Mouse (Mus musculus) myocyte (in vitro differentiated cells): ENCODE measurements around the gene Sycp3. TPM values are rescaled to one million over a fixed set of nuclear protein-coding genes. Genes with fewer than 3 reads are reported as not detected.
A peak's percentile ranks its signal among the peaks of the same experiment; 100 is the strongest.

Source experiments
- H3K27me3 ChIP-seq: one replicate; pipeline ENCODE4 v1.6.1; 2011; ENCODE audit not compliant: control insufficient read depth, insufficient read depth, insufficient read length
- H3K36me3 ChIP-seq: one replicate; pipeline ENCODE4 v1.6.1; 2011; ENCODE audit not compliant: control insufficient read depth, insufficient read depth
- H3K4me2 ChIP-seq: one replicate; pipeline ENCODE4 v1.6.1; 2011; ENCODE audit warnings: low read depth, control low read depth
- H3K4me3 ChIP-seq: one replicate; pipeline ENCODE4 v1.5.1; 2011; ENCODE audit warnings: mild to moderate bottlenecking, control low read depth, moderate library complexity
- H3K79me2 ChIP-seq: one replicate; pipeline ENCODE4 v1.6.1; 2011; ENCODE audit not compliant: control insufficient read depth, insufficient read depth
- H3ac ChIP-seq: one replicate; pipeline ENCODE4 v1.6.1; 2011; ENCODE audit not compliant: control insufficient read depth, insufficient read length
- CEBPB ChIP-seq: IDR thresholded peaks from 2 replicates; pipeline ENCODE4 v1.6.1; 2011; ENCODE audit warnings: mild to moderate bottlenecking, moderate library complexity; ENCODE audit not compliant: poor library complexity, insufficient read depth, severe bottlenecking
- E2F4 ChIP-seq: IDR thresholded peaks from one replicate; pipeline ENCODE4 v1.6.1; 2011; ENCODE audit warnings: mild to moderate bottlenecking, control low read depth, moderate library complexity; ENCODE audit not compliant: insufficient read depth
- MAX ChIP-seq: IDR thresholded peaks from one replicate; pipeline ENCODE4 v1.6.1; 2011; ENCODE audit warnings: low read depth, mild to moderate bottlenecking, control low read depth
- MYOD1 ChIP-seq, 3 experiments: IDR thresholded peaks; one replicate each; pipeline ENCODE4 v1.6.1; 2011; ENCODE audit warnings: control low read depth in 2 of 3, low read depth in 2 of 3, mild to moderate bottlenecking in 2 of 3, moderate library complexity in 1 of 3; ENCODE audit not compliant: insufficient read length in 2 of 3, control insufficient read depth in 1 of 3
- MYOG ChIP-seq, 3 experiments: IDR thresholded peaks; one replicate each; pipeline ENCODE4 v1.6.1; 2011; ENCODE audit warnings: control low read depth in 2 of 3, low read depth in 2 of 3, mild to moderate bottlenecking in 2 of 3; ENCODE audit not compliant: insufficient read length in 2 of 3, control insufficient read depth in 1 of 3, insufficient read depth in 1 of 3
- POLR2A ChIP-seq: IDR thresholded peaks from one replicate; pipeline ENCODE4 v1.6.1; 2011; ENCODE audit warnings: low read depth, mild to moderate bottlenecking, control low read depth, moderate library complexity; ENCODE audit not compliant: insufficient read length
- POLR2AphosphoS2 ChIP-seq: IDR thresholded peaks from one replicate; pipeline ENCODE4 v1.6.1; 2011; ENCODE audit warnings: low read depth, control low read depth; ENCODE audit not compliant: insufficient read length
- REST ChIP-seq: IDR thresholded peaks from one replicate; pipeline ENCODE4 v1.6.1; 2011; ENCODE audit warnings: mild to moderate bottlenecking, control low read depth, moderate library complexity; ENCODE audit not compliant: insufficient read depth, insufficient read length
- SRF ChIP-seq: IDR thresholded peaks from one replicate; pipeline ENCODE4 v1.6.1; 2011; ENCODE audit warnings: low read depth; ENCODE audit not compliant: control insufficient read depth, insufficient read length
- TCF12 ChIP-seq: IDR thresholded peaks from one replicate; pipeline ENCODE4 v1.6.1; 2011; ENCODE audit warnings: mild to moderate bottlenecking, control low read depth; ENCODE audit not compliant: poor library complexity, insufficient read depth, severe bottlenecking
- TCF3 ChIP-seq: IDR thresholded peaks from one replicate; pipeline ENCODE4 v1.6.1; 2011; ENCODE audit warnings: low read depth, control low read depth; ENCODE audit not compliant: insufficient read length
- USF1 ChIP-seq: IDR thresholded peaks from one replicate; pipeline ENCODE4 v1.6.1; 2011; ENCODE audit warnings: low read depth, mild to moderate bottlenecking, control low read depth, moderate library complexity
- polyA plus RNA-seq: library from polyadenylated mRNA; unstranded; fragments of >200 nt; fragmentation: generic; extraction: Trizol; gene quantifications from one replicate; pipeline ENCODE4 v1.2.1, GENCODE M21; 2012; ENCODE audit warnings: missing spikeins

The Sycp3 gene
- polyA plus RNA-seq, 1 experiment = not detected

DNA sequence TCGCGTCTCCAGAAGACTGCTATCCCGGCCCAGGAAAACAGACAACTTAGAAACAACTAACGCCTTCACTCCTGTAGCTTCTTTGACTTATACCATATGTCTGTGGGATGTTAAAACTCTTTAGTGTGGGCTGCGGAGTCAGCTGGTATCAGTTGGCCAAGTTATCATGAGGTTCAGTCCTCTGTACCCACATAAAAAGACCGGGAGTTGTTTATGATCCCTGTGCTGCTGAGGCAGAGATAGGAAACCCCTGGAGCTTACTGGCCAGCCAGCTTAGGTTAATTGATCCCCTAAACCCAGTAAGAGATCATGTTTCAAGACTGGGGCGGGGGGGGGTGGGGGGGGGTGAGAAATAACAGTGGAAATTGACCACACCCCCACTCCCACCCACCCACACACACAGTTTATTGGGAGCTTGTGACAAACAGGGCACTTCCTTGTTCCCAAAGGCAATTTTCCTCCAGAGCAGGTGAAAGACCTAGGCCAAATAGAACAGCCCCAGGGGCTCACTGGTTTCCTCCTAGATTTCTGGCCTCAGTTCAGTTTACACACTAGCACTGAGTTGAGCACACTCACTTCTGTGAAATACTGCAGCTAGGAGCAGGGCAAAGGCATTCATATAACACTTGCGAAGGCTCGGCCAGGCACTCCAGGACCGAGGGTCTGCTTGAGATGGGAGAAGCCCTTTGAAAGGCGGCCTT lies 37.6 kb downstream of the Sycp3 start:
- Histone ChIP-seq H3ac (no peak overlapping the region), H3K36me3 (no peaks in the 10 kb centered on the region), H3K4me3 (no peak overlapping the region), H3K27me3 (no peaks in the 10 kb centered on the region), H3K79me2 (no peaks in the 10 kb centered on the region), H3K4me2 (no peak overlapping the region)
- no peak for TF ChIP-seq TCF3

- TF ChIP-seq USF1 = no peak
- TF ChIP-seq POLR2A = no peak
- TF ChIP-seq E2F4 = no peak
- TF ChIP-seq TCF3 = no peak
- no peak for TF ChIP-seq TCF12
- TF ChIP-seq MAX = no peak
- TF ChIP-seq REST = no peak
- no peak for TF ChIP-seq POLR2AphosphoS2
- TF ChIP-seq MYOD1 (IDR thresholded peaks at IDR 0.05; ENCODE audit: control insufficient read depth in 1 of 3, insufficient read length in 2 of 3, low read depth in 2 of 3) = no peak
- TF ChIP-seq CEBPB = no peak
- TF ChIP-seq MYOG (IDR thresholded peaks at IDR 0.05; ENCODE audit: control insufficient read depth in 1 of 3, insufficient read depth in 1 of 3, insufficient read length in 2 of 3, low read depth in 2 of 3) = no peak
- no peak for TF ChIP-seq SRF
- no peak overlapping the region for H3K4me3 ChIP-seq
- H3K79me2 ChIP-seq = no peaks in the 10 kb centered on the region
Observed at GRCm38 (mm10) chr10:88499993-88500392, 40.6 kb downstream of the Sycp3 start.

GRCm38 (mm10) chr10:88501370-88501769 lies 42.0 kb downstream of the Sycp3 start:
- H3K36me3 ChIP-seq = no peaks in the 10 kb centered on the region
- H3K4me2 ChIP-seq = peak overlapping the region; percentile 96
- H3K27me3 ChIP-seq = no peaks in the 10 kb centered on the region
- TF ChIP-seq MAX = no peak
- TF ChIP-seq CEBPB = no peak
- no peak for TF ChIP-seq REST
- TF ChIP-seq MYOG (IDR thresholded peaks at IDR 0.05; ENCODE audit: control insufficient read depth in 1 of 3, insufficient read depth in 1 of 3, insufficient read length in 2 of 3, low read depth in 2 of 3) = no peak
- no peak for TF ChIP-seq USF1
- no peak for TF ChIP-seq POLR2A
- TF ChIP-seq SRF = no peak
- no peak for TF ChIP-seq TCF12
- no peak for TF ChIP-seq MYOD1 (IDR thresholded peaks at IDR 0.05; ENCODE audit: control insufficient read depth in 1 of 3, insufficient read length in 2 of 3, low read depth in 2 of 3)
- TF ChIP-seq TCF3 = no peak
- TF ChIP-seq E2F4 = no peak
- no peak for TF ChIP-seq POLR2AphosphoS2
- H3K79me2 ChIP-seq = no peaks in the 10 kb centered on the region
- H3K4me3 ChIP-seq = no peak overlapping the region
- H3ac ChIP-seq = no peak overlapping the region

More at GRCm38 (mm10) chr10:88499993-88500392, 40.6 kb downstream of the Sycp3 start:
- Histone ChIP-seq H3K36me3 (no peaks in the 10 kb centered on the region), H3ac (no peak overlapping the region), H3K27me3 (no peaks in the 10 kb centered on the region), H3K4me2 (no peak overlapping the region)

- H3K27me3 ChIP-seq = no peaks in the 10 kb centered on the region
- H3K79me2 ChIP-seq = no peaks in the 10 kb centered on the region
- no peak overlapping the region for H3ac ChIP-seq
- H3K4me3 ChIP-seq = peak overlapping the region; percentile 60
- peak overlapping the region; percentile 96 for H3K4me2 ChIP-seq
- no peaks in the 10 kb centered on the region for H3K36me3 ChIP-seq
- TF ChIP-seq POLR2AphosphoS2 (no peak), MAX (no peak), SRF (no peak), REST (no peak), MYOG (IDR thresholded peaks at IDR 0.05; ENCODE audit: control insufficient read depth in 1 of 3, insufficient read depth in 1 of 3, insufficient read length in 2 of 3, low read depth in 2 of 3) (no peak), E2F4 (no peak), TCF12 (no peak), MYOD1 (IDR thresholded peaks at IDR 0.05; ENCODE audit: control insufficient read depth in 1 of 3, insufficient read length in 2 of 3, low read depth in 2 of 3) (no peak), CEBPB (no peak), POLR2A (no peak), TCF3 (no peak), USF1 (no peak)
Observed at GRCm38 (mm10) chr10:88501886-88502765, 42.8 kb downstream of the Sycp3 start.

DNA sequence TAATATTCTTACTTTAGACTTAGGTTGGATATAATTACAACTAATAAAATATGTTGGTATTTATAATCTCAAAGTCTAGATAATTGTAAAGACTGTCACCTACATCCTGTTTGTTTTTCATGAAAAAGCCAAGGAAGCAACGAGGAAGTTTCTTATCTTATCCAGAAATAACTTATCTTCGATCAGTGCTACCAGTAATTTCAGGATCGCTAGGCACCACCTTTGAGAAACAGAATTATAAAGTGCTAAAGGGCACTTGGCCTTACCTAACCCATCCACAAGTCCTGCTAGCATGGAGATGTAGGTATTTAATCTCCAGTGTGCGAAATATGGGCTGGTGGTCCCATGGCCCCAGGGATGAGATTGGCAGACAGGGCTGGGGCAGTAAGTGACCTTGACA lies 43.5 kb downstream of the Sycp3 start:
- Histone ChIP-seq H3K79me2 (no peaks in the 10 kb centered on the region), H3K4me2 (peak overlapping the region; percentile 96), H3K27me3 (no peaks in the 10 kb centered on the region), H3K36me3 (no peaks in the 10 kb centered on the region), H3ac (peak overlapping the region; percentile 39), H3K4me3 (peak overlapping the region; percentile 60)
- TF ChIP-seq MAX (no peak), E2F4 (no peak), USF1 (no peak), CEBPB (no peak), SRF (no peak), REST (no peak), TCF12 (no peak), POLR2AphosphoS2 (no peak), TCF3 (no peak), MYOD1 (IDR thresholded peaks at IDR 0.05; ENCODE audit: control insufficient read depth in 1 of 3, insufficient read length in 2 of 3, low read depth in 2 of 3) (no peak), POLR2A (no peak), MYOG (IDR thresholded peaks at IDR 0.05; ENCODE audit: control insufficient read depth in 1 of 3, insufficient read depth in 1 of 3, insufficient read length in 2 of 3, low read depth in 2 of 3) (no peak)
